24 mouse cellular contexts compared by ENCODE assay signal in genomic region chr4:88969134-88969841, GRCm38 (mm10).
DNase-seq lines count a peak whose midpoint lies in the region; ATAC-seq lines count a peak whose summit lies in the region.
"Had no signal": no experiment of that assay in that cellular context is flagged by ENCODE, and none has a peak within 500 bp of the region (broad histone marks: within the 10 kb centered on the region; RNA-seq: fewer than 3 reads in every experiment).

No protein-coding gene starts in this region.

- H3K27ac ChIP-seq in liver, embryonic 15.5 days (replicated peaks), result no peak overlapping the region
- H3K27ac ChIP-seq: embryonic facial prominence, embryonic 15.5 days; forebrain, embryonic 10.5 days; heart, embryonic 13.5 days; hindbrain, embryonic 15.5 days had no signal

- H3K4me2 ChIP-seq in liver, embryonic 15.5 days, result peak overlapping the region; percentile 35
- H3K4me2 ChIP-seq: embryonic facial prominence, embryonic 15.5 days; heart, embryonic 13.5 days; hindbrain, embryonic 15.5 days had no signal

- peak; percentile 70 for ATAC-seq in liver, embryonic 15.5 days (ENCODE audit: insufficient read depth)
- peak; percentile 95 for ATAC-seq in megakaryocyte-erythroid progenitor cell, adult 5-6 weeks (replicated peaks; ENCODE audit: low FRiP score, low TSS enrichment, poor library complexity, severe bottlenecking)
- ATAC-seq: activated CD4-positive, CD25-positive, alpha-beta regulatory T cell, adult 4 months; forebrain, embryonic 14.5 days; inflammation-experienced regulatory T-cells, adult 6 months had no signal

- no peaks in the 10 kb centered on the region for H3K9me3 ChIP-seq in liver, embryonic 15.5 days (replicated peaks)
- H3K9me3 ChIP-seq: embryonic facial prominence, embryonic 15.5 days; forebrain, embryonic 10.5 days; heart, embryonic 13.5 days; hindbrain, embryonic 15.5 days had no signal

- H3K36me3 ChIP-seq in liver, embryonic 15.5 days (replicated peaks), result no peaks in the 10 kb centered on the region
- H3K36me3 ChIP-seq: embryonic facial prominence, embryonic 15.5 days; forebrain, embryonic 10.5 days; heart, embryonic 13.5 days; hindbrain, embryonic 15.5 days had no signal

- peak; percentile 36 for DNase-seq in c-Kit-positive CD71-positive TER-119-negative erythroid progenitor cells, embryonic 14.5 days (ENCODE audit: low read depth)
- peak; percentile 12 for DNase-seq in induced T-regulatory cell, adult 2 months (ENCODE audit: low read depth)
- DNase-seq in cerebellum, adult 8-10 months, result no peak
- DNase-seq in urinary bladder, postnatal 25 days (ENCODE audit: low spot score), result no peak
- no peak for DNase-seq in lung, postnatal 25 days (ENCODE audit: low spot score)
- DNase-seq: adrenal gland, adult 2 months; adrenal gland, postnatal 25 days; cerebellum, adult 11 months; cerebellum, adult 9-10 months; cerebellum, postnatal 36 days; embryo, embryonic 11 days; gastrocnemius, postnatal 36 days; heart, adult 11 months; heart, postnatal 36 days had no signal

- H3K27me3 ChIP-seq in liver, embryonic 15.5 days, result no peaks in the 10 kb centered on the region
- H3K27me3 ChIP-seq: embryonic facial prominence, embryonic 15.5 days; heart, embryonic 13.5 days; hindbrain, embryonic 15.5 days had no signal

- H3K4me1 ChIP-seq in liver, embryonic 15.5 days (replicated peaks), result peaks cover 12% of the 10 kb centered on the region
- H3K4me1 ChIP-seq: embryonic facial prominence, embryonic 15.5 days; hindbrain, embryonic 15.5 days had no signal

- no peak overlapping the region for H3K4me3 ChIP-seq in liver, embryonic 15.5 days (replicated peaks)
- H3K4me3 ChIP-seq: embryonic facial prominence, embryonic 15.5 days; erythroblast, embryonic 14.5 days; forebrain, embryonic 10.5 days; heart, embryonic 13.5 days; hindbrain, embryonic 15.5 days had no signal

- no peak overlapping the region for H3K9ac ChIP-seq in liver, embryonic 15.5 days
- H3K9ac ChIP-seq: embryonic facial prominence, embryonic 15.5 days; heart, embryonic 13.5 days; hindbrain, embryonic 15.5 days had no signal

- 19% methylated on average over 6 of the region's 6 CpGs for WGBS in liver, embryonic 15.5 days (ENCODE audit: insufficient replicate concordance)

Comparison
In these comparisons a context has a peak if more than half of its experiments do, and no peak if none do; other contexts are left out.
1. DNase-seq: peak in c-Kit-positive CD71-positive TER-119-negative erythroid progenitor cells, embryonic 14.5 days (single experiment) and induced T-regulatory cell, adult 2 months (single experiment); none in cerebellum, adult 8-10 months (single experiment), urinary bladder, postnatal 25 days (single experiment) and lung, postnatal 25 days (single experiment).